Mouse (Mus musculus) splenic B cell, adult 2 months (primary cell): ENCODE data around the gene Itga11.

Experiments used
- DNase-seq: peaks from one replicate; pipeline ENCODE4 v3.0.0-alpha.2; 2011; ENCODE audit warnings: low read depth, low spot score
- H3K27me3 ChIP-seq: 2 replicates; pipeline ENCODE4 v1.6.1; 2012; ENCODE audit warnings: mild to moderate bottlenecking, low read length, moderate library complexity, mixed read lengths; ENCODE audit not compliant: control insufficient read depth, poor library complexity, insufficient read depth, severe bottlenecking
- H3K36me3 ChIP-seq: 2 replicates; pipeline ENCODE4 v1.6.1; 2012; ENCODE audit warnings: mild to moderate bottlenecking, low read length, moderate library complexity, mixed read lengths; ENCODE audit not compliant: control insufficient read depth, poor library complexity, insufficient read depth, severe bottlenecking

Itga11 gene

DNA sequence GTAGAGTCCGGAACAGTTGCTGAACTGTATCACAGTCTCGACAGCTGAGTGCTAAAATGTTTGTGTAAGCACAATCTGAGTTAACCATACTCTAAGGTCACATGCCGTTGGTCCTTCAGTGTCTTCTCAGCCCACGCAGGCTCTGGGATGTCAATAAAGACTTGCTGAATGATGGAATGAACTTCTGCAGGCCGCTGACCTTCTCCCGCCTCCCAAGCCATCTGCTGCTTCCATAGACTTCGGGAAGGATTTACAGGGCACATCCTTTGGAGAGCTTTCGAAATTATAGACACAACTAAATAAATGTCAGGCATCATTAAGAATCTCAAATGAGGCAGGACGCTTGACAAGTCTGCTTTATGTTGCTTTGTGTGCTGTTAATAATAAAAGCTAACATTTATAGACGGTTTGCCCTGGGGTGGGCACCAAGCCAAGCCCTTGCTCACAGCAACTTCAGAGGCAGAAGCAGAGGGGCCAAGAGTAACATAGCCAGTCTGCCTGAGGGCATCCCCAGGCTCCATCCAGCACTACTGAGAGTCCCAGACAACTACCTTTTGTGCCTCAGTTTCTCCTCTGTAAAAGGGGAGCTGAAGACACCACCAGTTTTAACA is 13.4 kb upstream of the Itga11 start:
- no peak for DNase-seq
- H3K27me3 ChIP-seq: no peaks in the 10 kb centered on the region

GRCm38 (mm10) chr9:62665892-62666291 is 11.7 kb upstream of the Itga11 start:
- DNase-seq: no peak
- no peaks in the 10 kb centered on the region for H3K36me3 ChIP-seq

More for the DNA sequence above, 13.4 kb upstream of the Itga11 start:
- no peaks in the 10 kb centered on the region for H3K36me3 ChIP-seq

GRCm38 (mm10) chr9:62668503-62668902 is 9.1 kb upstream of the Itga11 start:
- DNase-seq: no peak

More at GRCm38 (mm10) chr9:62665892-62666291, 11.7 kb upstream of the Itga11 start:
- H3K27me3 ChIP-seq: no peaks in the 10 kb centered on the region

DNA sequence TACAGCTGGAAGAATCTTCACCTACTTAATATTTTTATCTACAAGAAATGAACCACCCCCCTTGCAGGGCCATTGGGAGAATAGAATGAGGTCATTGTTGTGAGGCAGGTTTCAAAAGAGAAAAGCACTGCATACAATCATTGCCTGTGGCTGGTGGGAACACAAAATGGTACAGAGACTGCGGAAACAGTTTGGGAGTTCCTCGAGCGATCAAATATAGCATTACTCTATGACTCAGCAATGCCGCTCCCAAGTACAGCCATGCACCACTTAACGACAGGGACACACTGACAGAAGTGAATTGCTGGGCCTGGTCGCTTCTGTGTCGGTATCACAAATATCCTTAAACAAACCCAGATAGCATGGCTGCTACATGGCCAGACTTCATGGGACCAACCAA is 4.4 kb upstream of the Itga11 start:
- no peaks in the 10 kb centered on the region for H3K27me3 ChIP-seq
- DNase-seq: no peak
- no peaks in the 10 kb centered on the region for H3K36me3 ChIP-seq

More at GRCm38 (mm10) chr9:62668503-62668902, 9.1 kb upstream of the Itga11 start:
- no peaks in the 10 kb centered on the region for H3K27me3 ChIP-seq
- H3K36me3 ChIP-seq: no peaks in the 10 kb centered on the region

GRCm38 (mm10) chr9:62675172-62675571 is 2.5 kb upstream of the Itga11 start:
- DNase-seq: no peak
- H3K36me3 ChIP-seq: no peaks in the 10 kb centered on the region
- no peaks in the 10 kb centered on the region for H3K27me3 ChIP-seq

- no peak for DNase-seq
- Histone ChIP-seq H3K27me3 (no peaks in the 10 kb centered on the region), H3K36me3 (no peaks in the 10 kb centered on the region)
Observed at GRCm38 (mm10) chr9:62678550-62679155, 1.0 kb downstream of the Itga11 start.

- Histone ChIP-seq H3K27me3 (no peaks in the 10 kb centered on the region), H3K36me3 (no peaks in the 10 kb centered on the region)
- DNase-seq: no peak
Observed at GRCm38 (mm10) chr9:62679398-62679797, 1.8 kb downstream of the Itga11 start.

GRCm38 (mm10) chr9:62684311-62684710 is 6.7 kb downstream of the Itga11 start:
- H3K27me3 ChIP-seq: no peaks in the 10 kb centered on the region
- DNase-seq: no peak
- H3K36me3 ChIP-seq: no peaks in the 10 kb centered on the region

DNA sequence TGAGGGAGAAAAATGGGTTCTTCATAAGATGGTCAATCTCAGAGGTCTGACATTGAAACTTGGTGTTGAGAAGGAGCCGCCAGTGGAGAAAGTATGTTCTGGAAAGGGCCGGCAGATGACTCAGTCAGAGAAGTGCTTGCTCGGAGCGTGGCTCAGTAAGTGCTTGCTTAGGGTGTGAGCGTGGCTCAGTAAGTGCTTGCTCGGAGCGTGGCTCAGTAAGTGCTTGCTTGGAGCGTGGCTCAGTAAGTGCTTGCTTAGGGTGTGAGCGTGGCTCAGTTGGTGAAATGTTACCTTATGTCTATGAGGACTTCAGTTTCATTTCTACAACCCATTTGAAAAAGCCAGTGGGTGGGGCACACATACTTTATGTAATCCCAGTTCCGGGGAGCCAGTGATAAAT is 12.1 kb downstream of the Itga11 start:
- DNase-seq: no peak
- no peaks in the 10 kb centered on the region for H3K36me3 ChIP-seq
- H3K27me3 ChIP-seq: no peaks in the 10 kb centered on the region

GRCm38 (mm10) chr9:62694054-62694453 is 16.4 kb downstream of the Itga11 start:
- H3K36me3 ChIP-seq: no peaks in the 10 kb centered on the region
- no peaks in the 10 kb centered on the region for H3K27me3 ChIP-seq
- DNase-seq: no peak

GRCm38 (mm10) chr9:62695210-62695609 is 17.6 kb downstream of the Itga11 start:
- no peaks in the 10 kb centered on the region for H3K27me3 ChIP-seq
- no peak for DNase-seq
- no peaks in the 10 kb centered on the region for H3K36me3 ChIP-seq

DNA sequence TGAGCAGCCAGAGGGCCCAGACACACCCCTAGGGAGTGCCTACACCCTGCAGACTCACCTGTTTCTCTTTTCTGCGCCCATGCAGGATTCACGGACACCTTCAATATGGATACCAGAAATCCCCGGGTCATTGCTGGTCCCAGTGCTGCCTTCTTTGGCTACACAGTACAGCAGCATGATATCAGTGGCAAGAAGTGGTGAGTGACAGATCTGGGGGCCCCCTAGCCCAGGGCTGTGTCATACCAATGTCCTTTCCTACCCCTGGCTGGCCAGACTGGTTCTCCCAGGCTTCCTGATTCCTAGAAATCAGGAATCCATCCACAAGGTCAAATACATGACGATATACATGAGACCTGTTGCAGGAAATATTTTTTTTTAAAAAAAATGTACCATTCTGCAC is 19.2 kb downstream of the Itga11 start:
- Histone ChIP-seq H3K27me3 (no peaks in the 10 kb centered on the region), H3K36me3 (no peaks in the 10 kb centered on the region)
- DNase-seq: no peak

DNA sequence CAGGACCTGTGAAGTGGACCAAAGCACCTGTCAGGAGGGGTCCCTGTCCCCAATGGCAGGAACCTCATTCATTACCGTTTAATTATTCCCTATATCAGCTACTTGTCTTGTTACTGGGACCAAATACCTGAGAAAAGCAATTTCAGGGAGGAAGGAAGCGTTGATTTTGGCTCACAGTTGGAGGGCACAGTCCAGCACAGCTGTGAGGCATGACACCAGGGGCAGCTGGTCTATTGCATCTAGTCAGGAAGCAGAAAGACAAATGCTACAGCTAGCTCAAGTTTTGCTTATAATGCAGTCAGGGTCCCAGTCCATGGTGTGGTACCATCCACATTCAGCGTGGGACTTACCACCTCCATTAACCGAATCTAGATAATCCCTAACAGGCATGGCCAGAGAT is 29.6 kb downstream of the Itga11 start:
- no peaks in the 10 kb centered on the region for H3K27me3 ChIP-seq
- no peak for DNase-seq
- H3K36me3 ChIP-seq: no peaks in the 10 kb centered on the region

DNA sequence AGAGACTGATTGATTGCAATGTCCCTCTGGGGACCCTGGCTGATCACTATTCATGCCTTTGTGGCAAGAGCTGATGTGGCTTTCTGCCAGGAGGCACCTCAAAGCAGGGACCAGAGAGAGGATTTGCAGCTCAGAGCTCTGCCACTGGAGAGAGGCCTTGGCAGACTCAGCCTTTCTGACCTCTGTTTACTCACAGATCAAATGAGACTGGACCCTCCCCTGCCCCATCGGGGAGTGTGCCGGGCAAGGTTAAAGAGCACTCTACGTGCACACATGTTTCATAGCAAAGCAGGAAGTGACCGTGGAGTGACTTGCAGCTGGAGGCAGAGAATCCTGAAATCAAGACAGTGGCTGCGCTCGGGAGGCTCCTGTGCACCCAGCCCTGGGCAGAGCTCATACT is 30.2 kb downstream of the Itga11 start:
- no peaks in the 10 kb centered on the region for H3K36me3 ChIP-seq
- DNase-seq: no peak
- H3K27me3 ChIP-seq: no peaks in the 10 kb centered on the region

GRCm38 (mm10) chr9:62709983-62710382 is 32.4 kb downstream of the Itga11 start:
- DNase-seq: no peak
- Histone ChIP-seq H3K27me3 (no peaks in the 10 kb centered on the region), H3K36me3 (no peaks in the 10 kb centered on the region)

GRCm38 (mm10) chr9:62712374-62712773 is 34.7 kb downstream of the Itga11 start:
- Histone ChIP-seq H3K27me3 (no peaks in the 10 kb centered on the region), H3K36me3 (no peaks in the 10 kb centered on the region)
- DNase-seq: no peak
